Mouse (Mus musculus): ENCODE data around the gene Gprc5c. TPM values are rescaled to one million over a fixed set of nuclear protein-coding genes. Genes with fewer than 3 reads are reported as not detected.

Gene Gprc5c
- polyA plus RNA-seq, 1 experiment from 2014 or later, result 55.7 TPM

Other genes with a start within 250 kb of the Gprc5c start
- 893 and 953 TPM in 2 replicates for gene Rpl38, start 182.6 kb upstream of the Gprc5c start, polyA plus RNA-seq (2016; fragmentation: Nextera tagmentation; extraction: Ambion mirVana)
- 21.6 and 24.5 TPM in 2 replicates for gene Ttyh2, start 175.7 kb upstream of the Gprc5c start, polyA plus RNA-seq (2016; fragmentation: Nextera tagmentation; extraction: Ambion mirVana)
- gene Dnaic2, start 123.7 kb upstream of the Gprc5c start, polyA plus RNA-seq (2016; fragmentation: Nextera tagmentation; extraction: Ambion mirVana), result 2.0 and 2.2 TPM in 2 replicates
- 2.1 and 2.4 TPM in 2 replicates for gene Kif19a, start 85.8 kb upstream of the Gprc5c start, polyA plus RNA-seq (2016; fragmentation: Nextera tagmentation; extraction: Ambion mirVana)
- 7.6 and 8.7 TPM in 2 replicates for gene Btbd17, start 55.2 kb upstream of the Gprc5c start, polyA plus RNA-seq (2016; fragmentation: Nextera tagmentation; extraction: Ambion mirVana)
- gene Gpr142, start 52.2 kb upstream of the Gprc5c start, polyA plus RNA-seq (2016; fragmentation: Nextera tagmentation; extraction: Ambion mirVana), result not detected in 2 replicates
- gene Cd300a, start 38.9 kb downstream of the Gprc5c start, polyA plus RNA-seq (2016; fragmentation: Nextera tagmentation; extraction: Ambion mirVana), result 0.87 and 1.5 TPM in 2 replicates
- gene Cd300lb, start 83.2 kb downstream of the Gprc5c start, polyA plus RNA-seq (2016; fragmentation: Nextera tagmentation; extraction: Ambion mirVana), result 0.36 TPM in 1 of 2 replicates, not detected in the other
- not detected in 2 replicates for gene Cd300c, start 118.0 kb downstream of the Gprc5c start, polyA plus RNA-seq (2016; fragmentation: Nextera tagmentation; extraction: Ambion mirVana)
- not detected in 2 replicates for gene Cd300ld, start 138.8 kb downstream of the Gprc5c start, polyA plus RNA-seq (2016; fragmentation: Nextera tagmentation; extraction: Ambion mirVana)
- 0.95 and 0.97 TPM in 2 replicates for gene Cd300c2, start 150.7 kb downstream of the Gprc5c start, polyA plus RNA-seq (2016; fragmentation: Nextera tagmentation; extraction: Ambion mirVana)
- gene Cd300ld2, start 165.0 kb downstream of the Gprc5c start, polyA plus RNA-seq (2016; fragmentation: Nextera tagmentation; extraction: Ambion mirVana), result not detected in 2 replicates
- not detected in 2 replicates for gene Cd300ld4, start 175.9 kb downstream of the Gprc5c start, polyA plus RNA-seq (2016; fragmentation: Nextera tagmentation; extraction: Ambion mirVana)
- gene Cd300ld5, start 186.6 kb downstream of the Gprc5c start, polyA plus RNA-seq (2016; fragmentation: Nextera tagmentation; extraction: Ambion mirVana), result not detected in 2 replicates
- gene Cd300ld3, start 197.3 kb downstream of the Gprc5c start, polyA plus RNA-seq (2016; fragmentation: Nextera tagmentation; extraction: Ambion mirVana), result not detected in 2 replicates
- gene Cd300e, start 211.0 kb downstream of the Gprc5c start, polyA plus RNA-seq (2016; fragmentation: Nextera tagmentation; extraction: Ambion mirVana), result 0.10 TPM in 1 of 2 replicates, not detected in the other
- gene Rab37, start 240.3 kb downstream of the Gprc5c start, polyA plus RNA-seq (2016; fragmentation: Nextera tagmentation; extraction: Ambion mirVana), result 1.9 and 2.1 TPM in 2 replicates